Mouse (Mus musculus): ENCODE data around the gene Stambp. TPM values are rescaled to one million over a fixed set of nuclear protein-coding genes. Genes with fewer than 3 reads are reported as not detected.
A peak's percentile ranks its signal among the peaks of the same experiment; 100 is the strongest.

Gene Stambp
- total and polyA plus RNA-seq, 2 experiments: 6.9 to 7.4 TPM

- Histone ChIP-seq H3K4me1 (ENCODE audit: control insufficient read depth, insufficient read depth, low read length) (peaks cover 7% of the 10 kb centered on the region; the same call in 1 of the 2 replicates), H3K4me3 (ENCODE audit: insufficient read depth, low read depth, low read length) (no peak overlapping the region), H3K79me2 (ENCODE audit: control insufficient read depth, insufficient read depth, low read length) (peaks cover 6% of the 10 kb centered on the region; the same call in 1 of the 2 replicates), H3K9ac (ENCODE audit: low read depth, low read length) (no peak overlapping the region), H3K27me3 (ENCODE audit: control insufficient read depth, insufficient read depth, low read length) (no peaks in the 10 kb centered on the region), H3K27ac (replicated peaks; ENCODE audit: insufficient read depth, low read depth, low read length) (peak overlapping the region; percentile 5; the same call in 1 of the 2 replicates), H3K36me3 (ENCODE audit: control insufficient read depth, insufficient read depth, low read length) (peaks cover 3% of the 10 kb centered on the region; the same call in 1 of the 2 replicates)
- peak; percentile 83 for DNase-seq (ENCODE audit: extremely low read depth, low read depth, low spot score)
- TF ChIP-seq POLR2A (IDR thresholded peaks at IDR 0.05; ENCODE audit: extremely low read depth, insufficient read depth, low read length): no peak
- no peak for TF ChIP-seq CTCF (IDR thresholded peaks at IDR 0.05; ENCODE audit: low read depth, low read length)
- WGBS: 52% methylated on average over 22 of the region's 22 CpGs
These were observed 75.5 kb downstream of the Stambp start for GRCm38 (mm10) chr6:83496753-83497710.

GRCm38 (mm10) chr6:83496009-83496752 is 76.3 kb downstream of the Stambp start:
- TF ChIP-seq POLR2A (IDR thresholded peaks at IDR 0.05; ENCODE audit: extremely low read depth, insufficient read depth, low read length) (no peak), CTCF (IDR thresholded peaks at IDR 0.05; ENCODE audit: low read depth, low read length) (no peak)
- peaks cover 7% of the 10 kb centered on the region; the same call in 1 of the 2 replicates for H3K4me1 ChIP-seq (ENCODE audit: control insufficient read depth, insufficient read depth, low read length)
- H3K36me3 ChIP-seq (ENCODE audit: control insufficient read depth, insufficient read depth, low read length): peaks cover 3% of the 10 kb centered on the region; the same call in 1 of the 2 replicates
- peaks cover 6% of the 10 kb centered on the region; the same call in 1 of the 2 replicates for H3K79me2 ChIP-seq (ENCODE audit: control insufficient read depth, insufficient read depth, low read length)
- no peak overlapping the region for H3K4me3 ChIP-seq (ENCODE audit: insufficient read depth, low read depth, low read length)
- H3K27me3 ChIP-seq (ENCODE audit: control insufficient read depth, insufficient read depth, low read length): no peaks in the 10 kb centered on the region
- peak; percentile 35 for DNase-seq (ENCODE audit: extremely low read depth, low read depth, low spot score)
- WGBS: 57% methylated on average over 9 of the region's 9 CpGs
- H3K27ac ChIP-seq (replicated peaks; ENCODE audit: insufficient read depth, low read depth, low read length): no peak overlapping the region
- H3K9ac ChIP-seq (ENCODE audit: low read depth, low read length): no peak overlapping the region

Other genes starting within 250 kb of the Stambp start
- 0.83 and 1.6 TPM in 2 replicates for gene Mthfd2, start 246.8 kb downstream of the Stambp start, total RNA-seq (2014; rRNA removed)
- 0.98 and 1.1 TPM in 2 replicates for gene Mthfd2, start 246.8 kb downstream of the Stambp start, polyA plus RNA-seq (2012; rRNA removed)
- 35.2 and 40.4 TPM in 2 replicates for gene Mob1a, start 246.7 kb downstream of the Stambp start, total RNA-seq (2014; rRNA removed)
- 11.6 and 11.9 TPM in 2 replicates for gene Mob1a, start 246.7 kb downstream of the Stambp start, polyA plus RNA-seq (2012; rRNA removed)
- gene Bola3, start 223.6 kb downstream of the Stambp start, total RNA-seq (2014; rRNA removed): 26.4 and 47.1 TPM in 2 replicates
- gene Bola3, start 223.6 kb downstream of the Stambp start, polyA plus RNA-seq (2012; rRNA removed): 144 and 246 TPM in 2 replicates
- gene Tet3, start 113.6 kb downstream of the Stambp start, total RNA-seq (2014; rRNA removed): 4.6 and 6.6 TPM in 2 replicates
- 3.5 and 4.5 TPM in 2 replicates for gene Tet3, start 113.6 kb downstream of the Stambp start, polyA plus RNA-seq (2012; rRNA removed)
- 17.4 and 21.8 TPM in 2 replicates for gene Dguok, start 65.8 kb downstream of the Stambp start, total RNA-seq (2014; rRNA removed)
- gene Dguok, start 65.8 kb downstream of the Stambp start, polyA plus RNA-seq (2012; rRNA removed): 23.5 and 24.9 TPM in 2 replicates
- 0.28 and 0.40 TPM in 2 replicates for gene Actg2, start 36.5 kb downstream of the Stambp start, total RNA-seq (2014; rRNA removed)
- gene Actg2, start 36.5 kb downstream of the Stambp start, polyA plus RNA-seq (2012; rRNA removed): 1.1 and 1.2 TPM in 2 replicates
- gene Clec4f, start 83.5 kb upstream of the Stambp start, total RNA-seq (2014; rRNA removed): 116 and 171 TPM in 2 replicates
- gene Clec4f, start 83.5 kb upstream of the Stambp start, polyA plus RNA-seq (2012; rRNA removed): 37.8 and 52.3 TPM in 2 replicates
- gene Cd207, start 105.1 kb upstream of the Stambp start, total RNA-seq (2014; rRNA removed): 3.4 and 3.7 TPM in 2 replicates
- gene Cd207, start 105.1 kb upstream of the Stambp start, polyA plus RNA-seq (2012; rRNA removed): 0.93 and 1.1 TPM in 2 replicates
- gene Vax2, start 138.5 kb upstream of the Stambp start, total RNA-seq (2014; rRNA removed): not detected in 2 replicates
- gene Vax2, start 138.5 kb upstream of the Stambp start, polyA plus RNA-seq (2012; rRNA removed): not detected in 2 replicates
- not detected in 2 replicates for gene Atp6v1b1, start 170.3 kb upstream of the Stambp start, total RNA-seq (2014; rRNA removed)
- gene Atp6v1b1, start 170.3 kb upstream of the Stambp start, polyA plus RNA-seq (2012; rRNA removed): not detected in 2 replicates
- gene Ankrd53, start 189.9 kb upstream of the Stambp start, total RNA-seq (2014; rRNA removed): not detected in 2 replicates
- gene Ankrd53, start 189.9 kb upstream of the Stambp start, polyA plus RNA-seq (2012; rRNA removed): not detected in 2 replicates
- gene Tex261, start 203.1 kb upstream of the Stambp start, total RNA-seq (2014; rRNA removed): 30.0 and 37.7 TPM in 2 replicates
- gene Tex261, start 203.1 kb upstream of the Stambp start, polyA plus RNA-seq (2012; rRNA removed): 98.1 and 114 TPM in 2 replicates
- gene Nagk, start 222.3 kb upstream of the Stambp start, total RNA-seq (2014; rRNA removed): 20.9 and 26.3 TPM in 2 replicates
- gene Nagk, start 222.3 kb upstream of the Stambp start, polyA plus RNA-seq (2012; rRNA removed): 8.8 and 11.0 TPM in 2 replicates